Mouse (Mus musculus): ENCODE results near the gene Ccdc34. TPM values are rescaled to one million over a fixed set of nuclear protein-coding genes. Genes with fewer than 3 reads are reported as not detected.

The Ccdc34 gene
- polyA plus RNA-seq (2014; fragmentation: Nextera tagmentation; extraction: Ambion mirVana), result 53.0 and 53.8 TPM in 2 replicates

GRCm38 (mm10) chr2:110017616-110018505, at the start of gene Ccdc34:
Gene Ccdc34, plus strand, starts transcription at chr2:110017817.
- Histone ChIP-seq H3K9ac (replicated peaks; ENCODE audit: low read depth, low read length) (peak within 1 kb of the TSS; percentile 75), H3K27ac (ENCODE audit: low read length) (peak within 1 kb of the TSS; percentile 79; the same call in 1 of the 2 replicates), H3K9me3 (ENCODE audit: control insufficient read depth, low read depth, low read length) (no peaks in the 10 kb centered on the region), H3K4me3 (ENCODE audit: low read depth, low read length) (peak within 1 kb of the TSS; percentile 61), H3K27me3 (ENCODE audit: control insufficient read depth, insufficient read depth, low read length) (no peaks in the 10 kb centered on the region), H3K4me1 (ENCODE audit: control insufficient read depth, insufficient read depth, low read length) (peaks cover 14% of the 10 kb centered on the region; the same call in 1 of the 2 replicates), H3K36me3 (ENCODE audit: control insufficient read depth, insufficient read depth, low read length) (peaks cover 5% of the 10 kb centered on the region; the same call in 1 of the 2 replicates), H3K4me2 (replicated peaks; ENCODE audit: low read depth, low read length) (peak within 1 kb of the TSS; percentile 54)
- ATAC-seq (ENCODE audit: insufficient number of reproducible peaks, insufficient read depth, low FRiP score, low read depth), result peak; percentile 98
- under 1% methylated on average over 53 of the region's 55 CpGs for WGBS

GRCm38 (mm10) chr2:109969381-109969780, 48.2 kb upstream of the Ccdc34 start:
- Histone ChIP-seq H3K9me3 (ENCODE audit: control insufficient read depth, low read depth, low read length) (no peaks in the 10 kb centered on the region; the same call in 1 of the 2 replicates), H3K9ac (replicated peaks; ENCODE audit: low read depth, low read length) (no peak overlapping the region), H3K27ac (ENCODE audit: low read length) (peak overlapping the region; percentile 39; the same call in 1 of the 2 replicates), H3K27me3 (ENCODE audit: control insufficient read depth, insufficient read depth, low read length) (no peaks in the 10 kb centered on the region), H3K4me3 (ENCODE audit: low read depth, low read length) (no peak overlapping the region), H3K36me3 (ENCODE audit: control insufficient read depth, insufficient read depth, low read length) (no peaks in the 10 kb centered on the region), H3K4me2 (replicated peaks; ENCODE audit: low read depth, low read length) (no peak overlapping the region), H3K4me1 (ENCODE audit: control insufficient read depth, insufficient read depth, low read length) (peaks cover 9% of the 10 kb centered on the region)
- no peak for ATAC-seq (ENCODE audit: insufficient number of reproducible peaks, insufficient read depth, low FRiP score, low read depth)
- 82% methylated on average over 3 of the region's 3 CpGs for WGBS

GRCm38 (mm10) chr2:109969926-109970532, 47.6 kb upstream of the Ccdc34 start:
- H3K4me2 ChIP-seq (replicated peaks; ENCODE audit: low read depth, low read length), result no peak overlapping the region
- H3K9ac ChIP-seq (replicated peaks; ENCODE audit: low read depth, low read length), result no peak overlapping the region
- peaks cover 9% of the 10 kb centered on the region for H3K4me1 ChIP-seq (ENCODE audit: control insufficient read depth, insufficient read depth, low read length)
- peak overlapping the region; percentile 39; the same call in 1 of the 2 replicates for H3K27ac ChIP-seq (ENCODE audit: low read length)
- H3K36me3 ChIP-seq (ENCODE audit: control insufficient read depth, insufficient read depth, low read length), result no peaks in the 10 kb centered on the region
- H3K27me3 ChIP-seq (ENCODE audit: control insufficient read depth, insufficient read depth, low read length), result no peaks in the 10 kb centered on the region
- no peak overlapping the region for H3K4me3 ChIP-seq (ENCODE audit: low read depth, low read length)
- ATAC-seq (ENCODE audit: insufficient number of reproducible peaks, insufficient read depth, low FRiP score, low read depth), result no peak
- 35% methylated on average over 10 of the region's 10 CpGs for WGBS
- no peaks in the 10 kb centered on the region; the same call in 1 of the 2 replicates for H3K9me3 ChIP-seq (ENCODE audit: control insufficient read depth, low read depth, low read length)

- 65% methylated on average over 8 of the region's 8 CpGs for WGBS
- Histone ChIP-seq H3K9ac (replicated peaks; ENCODE audit: low read depth, low read length) (no peak overlapping the region), H3K27ac (ENCODE audit: low read length) (no peak overlapping the region), H3K4me1 (ENCODE audit: control insufficient read depth, insufficient read depth, low read length) (peaks cover 6% of the 10 kb centered on the region), H3K27me3 (ENCODE audit: control insufficient read depth, insufficient read depth, low read length) (no peaks in the 10 kb centered on the region), H3K9me3 (ENCODE audit: control insufficient read depth, low read depth, low read length) (no peaks in the 10 kb centered on the region; the same call in 1 of the 2 replicates), H3K36me3 (ENCODE audit: control insufficient read depth, insufficient read depth, low read length) (no peaks in the 10 kb centered on the region), H3K4me2 (replicated peaks; ENCODE audit: low read depth, low read length) (no peak overlapping the region), H3K4me3 (ENCODE audit: low read depth, low read length) (no peak overlapping the region)
- no peak for ATAC-seq (ENCODE audit: insufficient number of reproducible peaks, insufficient read depth, low FRiP score, low read depth)
Observed at GRCm38 (mm10) chr2:109970744-109971410, 46.7 kb upstream of the Ccdc34 start.

- peaks cover 5% of the 10 kb centered on the region for H3K4me1 ChIP-seq (ENCODE audit: control insufficient read depth, insufficient read depth, low read length)
- no peak overlapping the region for H3K9ac ChIP-seq (replicated peaks; ENCODE audit: low read depth, low read length)
- no peak overlapping the region for H3K4me2 ChIP-seq (replicated peaks; ENCODE audit: low read depth, low read length)
- 94% methylated on average over 2 of the region's 2 CpGs for whole genome bisulfite sequencing
- no peaks in the 10 kb centered on the region for H3K9me3 ChIP-seq (ENCODE audit: control insufficient read depth, low read depth, low read length)
- no peaks in the 10 kb centered on the region for H3K27me3 ChIP-seq (ENCODE audit: control insufficient read depth, insufficient read depth, low read length)
- H3K4me3 ChIP-seq (ENCODE audit: low read depth, low read length), result no peak overlapping the region
- H3K36me3 ChIP-seq (ENCODE audit: control insufficient read depth, insufficient read depth, low read length), result no peaks in the 10 kb centered on the region
- no peak overlapping the region for H3K27ac ChIP-seq (ENCODE audit: low read length)
- no peak for ATAC-seq (ENCODE audit: insufficient number of reproducible peaks, insufficient read depth, low FRiP score, low read depth)
Observed at GRCm38 (mm10) chr2:109972310-109972709, 45.3 kb upstream of the Ccdc34 start.

- no peak overlapping the region for H3K27ac ChIP-seq (ENCODE audit: low read length)
- H3K4me2 ChIP-seq (replicated peaks; ENCODE audit: low read depth, low read length), result no peak overlapping the region
- peaks cover 5% of the 10 kb centered on the region for H3K4me1 ChIP-seq (ENCODE audit: control insufficient read depth, insufficient read depth, low read length)
- no peaks in the 10 kb centered on the region for H3K36me3 ChIP-seq (ENCODE audit: control insufficient read depth, insufficient read depth, low read length)
- no peaks in the 10 kb centered on the region for H3K9me3 ChIP-seq (ENCODE audit: control insufficient read depth, low read depth, low read length)
- ATAC-seq (ENCODE audit: insufficient number of reproducible peaks, insufficient read depth, low FRiP score, low read depth), result no peak
- H3K4me3 ChIP-seq (ENCODE audit: low read depth, low read length), result no peak overlapping the region
- WGBS, result 76% methylated on average over 7 of the region's 7 CpGs
- H3K9ac ChIP-seq (replicated peaks; ENCODE audit: low read depth, low read length), result no peak overlapping the region
- no peaks in the 10 kb centered on the region for H3K27me3 ChIP-seq (ENCODE audit: control insufficient read depth, insufficient read depth, low read length)
Observed at GRCm38 (mm10) chr2:109972922-109973321, 44.7 kb upstream of the Ccdc34 start.

GRCm38 (mm10) chr2:109974807-109975206, 42.8 kb upstream of the Ccdc34 start:
- H3K4me1 ChIP-seq (ENCODE audit: control insufficient read depth, insufficient read depth, low read length), result 0 out of 2 replicates have a peak, but pooled peaks cover under 1% of the 10 kb centered on the region
- WGBS, result 94% methylated on average over 7 of the region's 7 CpGs
- no peak overlapping the region for H3K9ac ChIP-seq (replicated peaks; ENCODE audit: low read depth, low read length)
- H3K36me3 ChIP-seq (ENCODE audit: control insufficient read depth, insufficient read depth, low read length), result no peaks in the 10 kb centered on the region
- H3K9me3 ChIP-seq (ENCODE audit: control insufficient read depth, low read depth, low read length), result no peaks in the 10 kb centered on the region
- no peak overlapping the region for H3K4me3 ChIP-seq (ENCODE audit: low read depth, low read length)
- no peak for ATAC-seq (ENCODE audit: insufficient number of reproducible peaks, insufficient read depth, low FRiP score, low read depth)
- no peak overlapping the region for H3K27ac ChIP-seq (ENCODE audit: low read length)
- H3K27me3 ChIP-seq (ENCODE audit: control insufficient read depth, insufficient read depth, low read length), result no peaks in the 10 kb centered on the region
- H3K4me2 ChIP-seq (replicated peaks; ENCODE audit: low read depth, low read length), result no peak overlapping the region

GRCm38 (mm10) chr2:109976181-109976580, 41.4 kb upstream of the Ccdc34 start:
- Histone ChIP-seq H3K9me3 (ENCODE audit: control insufficient read depth, low read depth, low read length) (no peaks in the 10 kb centered on the region), H3K27me3 (ENCODE audit: control insufficient read depth, insufficient read depth, low read length) (no peaks in the 10 kb centered on the region), H3K4me2 (replicated peaks; ENCODE audit: low read depth, low read length) (no peak overlapping the region), H3K27ac (ENCODE audit: low read length) (no peak overlapping the region), H3K4me3 (ENCODE audit: low read depth, low read length) (no peak overlapping the region), H3K36me3 (ENCODE audit: control insufficient read depth, insufficient read depth, low read length) (no peaks in the 10 kb centered on the region), H3K9ac (replicated peaks; ENCODE audit: low read depth, low read length) (no peak overlapping the region), H3K4me1 (ENCODE audit: control insufficient read depth, insufficient read depth, low read length) (no peaks in the 10 kb centered on the region)
- ATAC-seq (ENCODE audit: insufficient number of reproducible peaks, insufficient read depth, low FRiP score, low read depth), result no peak
- 88% methylated on average over 2 of the region's 2 CpGs for WGBS
